Mouse (Mus musculus): ENCODE data around the gene Kifap3.

DNA sequence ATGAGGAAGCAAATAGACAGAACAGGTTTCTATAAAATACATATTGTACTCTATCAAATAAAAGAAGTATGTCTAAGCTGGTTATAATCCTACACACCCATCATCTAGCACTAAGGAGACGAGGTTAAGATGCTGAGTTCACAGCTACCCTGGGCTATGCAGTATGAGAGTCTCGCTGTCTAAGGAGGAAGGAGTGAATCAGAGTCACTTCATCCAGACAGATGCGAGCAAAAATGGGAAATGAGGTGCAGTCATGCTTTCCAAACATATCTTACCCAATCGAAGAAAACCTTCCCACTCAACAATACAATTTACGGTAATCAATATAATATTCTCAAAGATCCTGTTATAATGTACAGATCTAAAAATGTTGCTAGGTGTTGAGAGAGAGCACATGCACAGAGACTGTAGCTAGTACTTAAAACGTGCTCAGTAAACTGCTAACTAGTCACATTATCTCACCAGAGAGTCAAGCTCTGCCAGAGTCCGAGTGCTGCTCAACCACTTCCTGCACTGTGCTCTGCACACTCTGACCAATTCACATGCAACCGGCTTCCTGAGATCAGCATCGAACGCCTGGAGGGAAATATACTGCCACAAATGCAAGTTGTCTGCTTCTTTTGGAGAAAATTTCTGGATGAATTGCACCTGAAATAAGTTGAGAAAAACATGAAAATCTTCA is 184.8 kb downstream of the Kifap3 start:
- TF ChIP-seq CTCF (IDR thresholded peaks at IDR 0.05; ENCODE audit: low read depth): no peak
- TF ChIP-seq EP300 (IDR thresholded peaks at IDR 0.05; ENCODE audit: low read depth): no peak

Measured in heart, postnatal 0 days (tissue).